Mouse (Mus musculus): ENCODE data around the gene Cd44.

The Cd44 gene

DNA sequence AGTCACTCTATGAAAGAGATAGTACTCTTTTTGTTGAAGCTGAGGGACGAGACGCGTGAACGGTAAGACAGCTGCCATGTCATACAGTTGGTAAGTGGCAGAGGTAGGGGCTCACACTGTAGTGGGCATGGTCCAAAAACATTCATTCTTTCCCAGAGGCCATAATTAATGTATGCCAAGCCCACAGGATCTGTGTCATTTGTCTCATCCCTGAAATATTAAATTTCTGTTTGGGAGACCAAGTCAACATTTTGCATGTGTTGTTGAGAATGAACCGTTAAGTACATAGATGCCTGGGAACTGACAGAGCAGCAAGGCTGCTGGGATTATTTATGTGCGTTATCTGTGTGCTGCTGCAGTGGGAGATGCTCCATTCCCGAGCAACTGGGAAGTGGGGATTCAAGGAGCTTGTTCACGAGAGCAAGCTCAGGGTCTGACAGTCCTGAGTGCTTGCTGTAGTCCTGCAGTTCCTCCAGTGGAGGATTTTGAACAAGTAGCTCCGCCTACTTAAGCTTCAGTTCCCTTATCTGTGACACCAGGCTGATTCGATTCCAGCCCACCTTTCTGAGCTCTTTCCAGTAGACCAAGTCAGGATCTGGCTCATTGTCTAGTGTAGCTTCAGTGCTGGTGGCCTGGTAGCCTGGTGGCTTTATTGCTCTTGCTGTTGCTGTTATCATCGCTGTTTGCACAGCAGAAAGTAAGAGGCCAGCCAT lies 12.5 kb upstream of the Cd44 start:
- no peak for DNase-seq

DNA sequence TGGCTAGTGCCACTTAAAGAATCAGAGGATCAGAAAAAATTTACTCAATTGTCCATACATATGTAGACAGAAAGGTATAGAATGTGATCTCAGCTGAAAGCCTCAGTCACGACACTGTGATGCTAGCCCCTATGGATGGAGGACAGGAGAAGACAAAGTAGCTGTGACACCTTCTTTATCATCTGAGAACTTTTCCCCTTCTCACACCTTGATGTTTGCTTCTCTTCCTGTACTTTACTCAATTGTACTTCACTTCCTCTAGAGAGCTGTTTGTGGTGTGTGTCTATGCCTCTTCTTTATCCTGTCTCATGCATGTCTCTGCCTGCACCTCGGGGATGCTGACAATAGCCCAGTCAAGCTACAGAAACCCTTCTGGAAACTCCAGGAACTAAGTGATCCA lies 11.5 kb upstream of the Cd44 start:
- no peak for DNase-seq

GRCm38 (mm10) chr2:102912469-102912868 lies 11.0 kb upstream of the Cd44 start:
- DNase-seq: no peak

- no peak for DNase-seq
Observed at GRCm38 (mm10) chr2:102909403-102909802, 7.9 kb upstream of the Cd44 start.

- DNase-seq: no peak
Observed at GRCm38 (mm10) chr2:102905604-102906003, 4.1 kb upstream of the Cd44 start.

- DNase-seq: no peak
Observed at GRCm38 (mm10) chr2:102901828-102902223, 361 bp upstream of the Cd44 start.

DNA sequence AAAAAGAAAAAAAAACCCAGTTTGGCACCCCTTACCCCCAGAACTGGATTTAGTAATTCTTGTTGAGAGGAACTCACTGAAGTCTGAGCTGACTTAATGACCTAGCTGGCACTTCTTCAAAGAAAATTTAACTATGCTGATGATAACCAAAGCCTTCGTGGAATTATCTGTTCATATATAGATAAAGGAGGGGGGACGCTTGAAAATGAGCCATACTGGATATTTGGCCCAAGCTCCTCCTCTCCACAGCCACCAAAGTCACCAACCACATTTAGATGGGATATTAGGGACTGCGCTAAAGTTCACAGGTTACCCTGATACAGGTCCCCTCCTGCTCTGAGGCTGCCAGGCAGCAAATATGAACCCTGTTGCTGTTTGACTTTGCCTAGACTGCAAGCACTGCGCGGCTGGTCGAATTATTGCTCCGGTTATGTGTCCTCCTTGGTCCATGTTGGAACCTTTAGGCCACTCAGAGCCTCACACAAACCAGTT lies 1.2 kb downstream of the Cd44 start:
- no peak for DNase-seq

GRCm38 (mm10) chr2:102899238-102899637 lies 2.2 kb downstream of the Cd44 start:
- DNase-seq: no peak

GRCm38 (mm10) chr2:102898585-102898984 lies 2.9 kb downstream of the Cd44 start:
- DNase-seq: no peak

DNA sequence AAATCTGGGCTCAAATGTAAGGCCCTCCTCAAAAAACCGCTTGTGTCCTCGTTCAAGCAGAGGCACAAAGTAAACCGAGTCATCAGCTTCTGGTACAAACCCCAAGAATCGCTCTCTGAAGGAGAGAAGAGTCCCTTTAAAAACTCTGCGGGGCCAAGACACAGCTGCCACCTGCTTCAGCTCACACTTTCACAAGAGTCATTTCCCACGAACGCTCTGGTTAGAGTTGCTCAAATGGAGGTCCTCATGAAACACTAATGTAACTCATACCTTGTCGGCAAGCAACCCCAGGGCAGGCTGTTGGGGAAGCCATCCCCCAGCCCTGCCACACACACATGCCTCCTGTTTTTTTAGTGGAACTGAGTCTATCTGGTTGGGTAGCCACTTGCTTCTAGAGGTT lies 5.3 kb downstream of the Cd44 start:
- no peak for DNase-seq

GRCm38 (mm10) chr2:102895197-102895596 lies 6.3 kb downstream of the Cd44 start:
- DNase-seq: no peak

DNA sequence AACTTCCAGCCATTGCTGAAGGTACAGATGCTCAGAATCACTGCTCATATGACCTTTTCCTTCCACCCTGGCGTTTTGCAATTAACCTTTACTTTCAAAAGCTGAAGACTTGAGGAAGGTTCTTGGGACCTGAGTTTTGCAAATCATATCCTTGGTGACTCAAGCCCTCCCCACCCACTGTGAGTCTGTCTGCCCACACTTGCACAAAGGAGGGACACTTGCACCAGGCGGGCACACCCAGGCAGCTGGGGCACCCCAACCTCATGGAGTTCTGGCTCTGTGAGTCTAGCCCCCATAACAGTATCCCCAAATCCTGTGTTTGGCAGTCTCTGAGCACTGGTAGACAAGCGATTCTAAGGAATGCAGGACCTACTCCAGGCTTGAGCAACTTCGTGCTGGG lies 6.7 kb downstream of the Cd44 start:
- DNase-seq: no peak

- DNase-seq: no peak
Observed at GRCm38 (mm10) chr2:102888688-102889225, 12.7 kb downstream of the Cd44 start.

DNA sequence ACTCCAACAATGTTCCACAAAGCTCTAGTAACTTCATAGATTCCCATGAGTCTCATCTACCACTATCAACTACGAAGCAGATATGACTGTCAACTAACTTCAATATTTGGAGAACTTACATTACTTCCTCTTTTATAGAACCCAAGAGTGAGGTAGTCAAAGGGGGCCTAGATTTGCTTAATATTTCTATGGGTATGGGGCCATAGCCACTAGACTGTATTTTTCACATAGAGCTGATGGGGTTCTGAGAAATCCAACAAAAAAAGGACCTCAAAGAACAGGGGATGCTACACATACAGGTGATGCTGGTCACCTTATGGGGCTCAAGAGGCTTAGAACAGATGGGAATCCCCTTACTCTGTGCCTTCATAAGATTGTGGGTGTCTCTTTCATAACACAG lies 14.3 kb downstream of the Cd44 start:
- DNase-seq: no peak

- DNase-seq: no peak
Observed at GRCm38 (mm10) chr2:102886306-102886935, 15.0 kb downstream of the Cd44 start.

GRCm38 (mm10) chr2:102882597-102883272 lies 18.7 kb downstream of the Cd44 start:
- DNase-seq: no peak

DNA sequence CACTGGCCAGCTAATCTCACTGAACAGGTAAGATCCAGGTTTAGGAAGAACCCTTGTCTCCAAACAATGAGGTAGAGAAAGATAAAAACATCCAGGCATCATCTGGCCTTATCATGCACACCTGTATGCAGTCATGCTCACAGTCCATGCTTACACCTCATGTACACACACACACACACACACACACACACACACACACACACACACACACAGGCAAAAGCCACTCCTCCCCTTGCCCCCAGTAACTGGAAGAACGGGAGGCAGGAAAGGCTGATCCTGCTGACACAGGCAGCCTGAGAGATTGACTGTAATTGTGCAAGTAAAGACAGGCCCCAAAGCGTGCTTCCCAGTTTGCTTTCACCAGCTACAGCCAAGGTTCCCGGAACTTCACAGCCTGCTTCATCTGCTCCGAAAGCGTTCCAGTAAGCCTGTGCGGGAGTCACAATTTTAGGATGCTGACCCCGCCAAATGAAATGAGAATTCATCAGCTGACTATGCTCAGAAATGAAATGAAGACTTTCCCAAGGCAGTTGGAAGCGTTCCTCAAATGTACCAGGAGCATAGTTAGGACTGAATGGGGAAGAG lies 19.4 kb downstream of the Cd44 start:
- DNase-seq: peak; percentile 8 to 13

DNA sequence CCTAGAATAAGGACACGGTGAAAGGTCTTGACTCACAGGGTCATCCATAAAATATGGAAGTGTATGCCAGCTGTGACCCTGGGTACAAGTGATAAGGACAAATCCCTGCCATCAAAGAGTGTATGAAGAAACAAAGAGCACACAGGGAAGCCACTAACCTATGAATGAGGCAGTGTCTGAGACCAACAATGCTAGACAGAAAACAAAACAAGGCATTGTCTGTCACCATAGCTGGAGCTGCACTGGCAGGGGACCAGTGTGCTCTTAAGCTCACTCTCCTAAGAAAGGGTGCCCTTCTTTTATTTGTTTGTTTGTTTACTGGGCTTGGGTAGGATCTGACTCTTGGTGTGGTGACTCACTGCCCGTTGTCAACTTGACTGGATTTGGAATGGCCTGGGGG lies 23.0 kb downstream of the Cd44 start:
- DNase-seq: no peak

GRCm38 (mm10) chr2:102877463-102877862 lies 24.0 kb downstream of the Cd44 start:
- no peak for DNase-seq

DNA sequence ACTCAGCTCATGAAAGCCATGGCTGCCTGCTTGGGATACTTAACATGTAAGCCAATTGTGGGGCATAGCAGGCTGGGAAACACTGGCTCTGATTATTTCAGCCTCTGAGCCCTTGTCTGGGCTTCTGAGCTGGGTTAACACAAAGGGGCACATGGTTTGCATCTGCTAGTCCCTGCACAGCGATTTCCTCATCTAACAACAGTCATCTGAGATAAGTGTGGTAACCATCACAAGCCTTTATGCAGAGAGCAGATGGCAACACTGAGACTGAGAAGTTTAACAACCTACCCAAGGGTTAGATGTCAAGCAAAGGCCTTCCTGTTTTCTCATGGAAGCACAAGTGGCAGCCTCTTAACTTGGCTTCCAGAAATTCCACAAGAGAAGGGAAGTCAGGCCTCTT lies 25.3 kb downstream of the Cd44 start:
- DNase-seq: no peak

DNA sequence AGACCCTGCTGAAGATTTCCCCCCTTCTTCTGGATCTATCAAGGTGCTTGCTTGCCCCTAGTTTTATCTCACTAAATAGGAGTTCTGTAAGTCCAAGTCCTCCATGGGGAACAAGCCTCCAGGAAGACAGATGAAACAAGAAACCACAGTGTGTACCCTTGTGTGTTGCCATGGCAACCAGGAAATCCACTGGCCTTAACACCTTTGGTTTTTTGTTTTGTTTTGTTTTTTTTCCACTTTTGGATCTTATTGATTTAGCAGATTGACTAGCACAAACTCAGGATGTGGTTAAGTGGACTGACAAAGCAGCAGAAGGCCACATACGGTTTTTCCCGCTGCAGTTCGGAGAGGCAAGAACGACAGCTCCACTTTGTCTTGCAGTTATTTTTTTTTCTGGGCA lies 27.6 kb downstream of the Cd44 start:
- no peak for DNase-seq

DNA sequence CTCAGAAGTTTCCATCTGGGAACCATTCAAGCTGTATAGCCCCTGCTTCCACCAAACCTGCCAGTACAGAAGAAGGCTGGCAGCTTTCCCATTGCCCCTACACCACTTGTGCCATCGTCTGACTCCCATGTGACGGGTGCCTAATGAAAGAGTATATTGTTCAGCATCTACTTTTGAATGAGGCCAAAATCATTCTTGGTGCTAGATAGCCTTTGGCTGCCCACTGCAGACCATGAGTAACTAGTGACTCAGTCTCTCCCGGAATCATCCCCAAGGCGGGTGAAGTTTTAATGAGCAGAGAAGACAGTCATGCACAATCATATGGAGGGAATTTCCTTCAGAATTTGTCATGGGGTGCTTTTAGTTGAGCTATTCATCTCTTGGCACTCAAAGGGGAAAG lies 28.3 kb downstream of the Cd44 start:
- DNase-seq: peak; percentile 24 to 38

GRCm38 (mm10) chr2:102872436-102872835 lies 29.0 kb downstream of the Cd44 start:
- no peak for DNase-seq
